Mouse (Mus musculus) hindbrain, embryonic 10.5 days (tissue): ENCODE measurements at regions not wholly inside any gene's neighbourhood (a gene's known extent, or its start where the extent isn't known, plus 50 kb on each side); places are given as distances from the start of the nearest gene placed in this dataset.
"Not testable (repeated sequence)": the region's sequence is repeated elsewhere in the genome, so short reads cannot be mapped to it uniquely, and the experiment has no call there.

Experiments
- DNase-seq: peaks from one replicate; pipeline ENCODE4 v3.0.0-alpha.2; 2017; ENCODE audit warnings: low spot score
- H3K27ac ChIP-seq: fragments of 300-500 bp; sonication (generic); 2 replicates; pipeline ENCODE4 v1.5.1; 2016; ENCODE audit warnings: mild to moderate bottlenecking, moderate library complexity
- H3K27me3 ChIP-seq: fragments of 300-500 bp; sonication (generic); 2 replicates; pipeline ENCODE4 v1.6.1; 2016; ENCODE audit warnings: mild to moderate bottlenecking; ENCODE audit not compliant: poor library complexity, insufficient read depth, severe bottlenecking
- H3K36me3 ChIP-seq: fragments of 300-500 bp; sonication (generic); 2 replicates; pipeline ENCODE4 v1.6.1; 2016; ENCODE audit warnings: mild to moderate bottlenecking, moderate library complexity
- H3K4me1 ChIP-seq: fragments of 300-500 bp; sonication (generic); replicated peaks from 2 replicates; pipeline ENCODE4 v1.6.1; 2016; ENCODE audit warnings: mild to moderate bottlenecking
- H3K4me3 ChIP-seq: fragments of 300-500 bp; sonication (generic); 2 replicates; pipeline ENCODE4 v1.5.1; 2016; ENCODE audit warnings: mild to moderate bottlenecking, moderate library complexity
- H3K9me3 ChIP-seq: fragments of 300-500 bp; sonication (generic); 2 replicates; pipeline ENCODE4 v1.6.1; 2016; ENCODE audit warnings: mild to moderate bottlenecking, moderate library complexity
- WGBS: fragments of 180-500 bp; shearing (Covaris S2); methylation state at CpG from one replicate; pipeline ENCODE4 v1.1.7; 2016; 5-methylcytosine and 5-hydroxymethylcytosine counted together

GRCm38 (mm10) chr6:53207361-53207760 lies 79.7 kb upstream of the Creb5 start:
- 66% methylated on average over 2 of the region's 2 CpGs for WGBS
- DNase-seq = no peak
- Histone ChIP-seq H3K9me3 (no peaks in the 10 kb centered on the region), H3K27ac (no peak overlapping the region), H3K4me1 (no peaks in the 10 kb centered on the region; the same call in 1 of the 2 replicates), H3K4me3 (no peak overlapping the region), H3K36me3 (no peaks in the 10 kb centered on the region), H3K27me3 (no peaks in the 10 kb centered on the region)

- WGBS = 23% methylated on average over 10 of the region's 10 CpGs
- DNase-seq = no peak
These were observed 85.7 kb upstream of the Creb5 start for GRCm38 (mm10) chr6:53201281-53201956.

GRCm38 (mm10) chr6:53199474-53199873 lies 87.6 kb upstream of the Creb5 start:
- Histone ChIP-seq H3K36me3 (no peaks in the 10 kb centered on the region), H3K4me1 (peaks cover 16% of the 10 kb centered on the region), H3K9me3 (no peaks in the 10 kb centered on the region), H3K27ac (no peak overlapping the region), H3K27me3 (no peaks in the 10 kb centered on the region), H3K4me3 (no peak overlapping the region)
- WGBS = 97% methylated on average over 2 of the region's 2 CpGs
- DNase-seq = no peak

More at GRCm38 (mm10) chr6:53201281-53201956, 85.7 kb upstream of the Creb5 start:
- Histone ChIP-seq H3K4me3 (no peak overlapping the region), H3K27me3 (no peaks in the 10 kb centered on the region), H3K9me3 (no peaks in the 10 kb centered on the region), H3K27ac (no peak overlapping the region), H3K36me3 (no peaks in the 10 kb centered on the region), H3K4me1 (peaks cover 16% of the 10 kb centered on the region)

- DNase-seq, H3K27ac ChIP-seq, H3K4me1 ChIP-seq, H3K9me3 ChIP-seq, H3K27me3 ChIP-seq, H3K4me3 ChIP-seq, H3K36me3 ChIP-seq: not testable (repeated sequence)
- 90% methylated on average over 17 of the region's 17 CpGs for WGBS
These were observed 104.9 kb upstream of the Creb5 start for GRCm38 (mm10) chr6:53182131-53182530.

GRCm38 (mm10) chr6:53164423-53164841 lies 96.0 kb upstream of the Jazf1 start:
- 12% methylated on average over 10 of the region's 10 CpGs for WGBS

GRCm38 (mm10) chr6:53163091-53163490 lies 94.7 kb upstream of the Jazf1 start:
- peaks cover 4% of the 10 kb centered on the region; the same call in 1 of the 2 replicates for H3K4me1 ChIP-seq
- H3K4me3 ChIP-seq = no peak overlapping the region
- WGBS = 92% methylated on average over 7 of the region's 7 CpGs
- H3K36me3 ChIP-seq = no peaks in the 10 kb centered on the region
- peaks cover 5% of the 10 kb centered on the region; the same call in 1 of the 2 replicates for H3K27me3 ChIP-seq
- no peak overlapping the region for H3K27ac ChIP-seq
- no peaks in the 10 kb centered on the region for H3K9me3 ChIP-seq
- DNase-seq = no peak

More at GRCm38 (mm10) chr6:53164423-53164841, 96.0 kb upstream of the Jazf1 start:
- H3K4me1 ChIP-seq = peaks cover 4% of the 10 kb centered on the region; the same call in 1 of the 2 replicates
- no peaks in the 10 kb centered on the region for H3K9me3 ChIP-seq
- H3K27me3 ChIP-seq = peaks cover 5% of the 10 kb centered on the region; the same call in 1 of the 2 replicates
- no peak overlapping the region for H3K27ac ChIP-seq
- peak overlapping the region; percentile 32 for H3K4me3 ChIP-seq
- peak; percentile 39 for DNase-seq
- no peaks in the 10 kb centered on the region for H3K36me3 ChIP-seq

GRCm38 (mm10) chr6:53161627-53162026 lies 93.2 kb upstream of the Jazf1 start:
- no peak for DNase-seq
- H3K36me3 ChIP-seq = no peaks in the 10 kb centered on the region
- H3K4me3 ChIP-seq = no peak overlapping the region
- H3K27ac ChIP-seq = no peak overlapping the region
- H3K9me3 ChIP-seq = no peaks in the 10 kb centered on the region
- WGBS = 75% methylated on average over 2 of the region's 2 CpGs
- peaks cover 7% of the 10 kb centered on the region; the same call in 1 of the 2 replicates for H3K4me1 ChIP-seq
- peaks cover 5% of the 10 kb centered on the region; the same call in 1 of the 2 replicates for H3K27me3 ChIP-seq

GRCm38 (mm10) chr6:53154621-53155020 lies 86.2 kb upstream of the Jazf1 start:
- WGBS = 69% methylated on average over 4 of the region's 4 CpGs
- Histone ChIP-seq H3K4me1 (0 out of 2 replicates have a peak, but pooled peaks cover 3% of the 10 kb centered on the region), H3K27me3 (no peaks in the 10 kb centered on the region), H3K4me3 (no peak overlapping the region), H3K27ac (no peak overlapping the region), H3K36me3 (no peaks in the 10 kb centered on the region), H3K9me3 (no peaks in the 10 kb centered on the region)
- no peak for DNase-seq

- peaks cover 5% of the 10 kb centered on the region for H3K4me1 ChIP-seq
- H3K4me3 ChIP-seq = no peak overlapping the region
- no peak overlapping the region for H3K27ac ChIP-seq
- WGBS = 69% methylated on average over 5 of the region's 5 CpGs
- no peaks in the 10 kb centered on the region for H3K36me3 ChIP-seq
- no peaks in the 10 kb centered on the region for H3K9me3 ChIP-seq
- no peaks in the 10 kb centered on the region for H3K27me3 ChIP-seq
- DNase-seq = no peak
These were observed 79.0 kb upstream of the Jazf1 start for GRCm38 (mm10) chr6:53147478-53147877.

GRCm38 (mm10) chr6:53143846-53144584 lies 75.6 kb upstream of the Jazf1 start:
- WGBS = 27% methylated on average over 4 of the region's 4 CpGs
- H3K4me1 ChIP-seq = peaks cover 5% of the 10 kb centered on the region
- no peak overlapping the region for H3K4me3 ChIP-seq
- peak overlapping the region; percentile 29; the same call in 1 of the 2 replicates for H3K27ac ChIP-seq
- peak; percentile 65 for DNase-seq
- H3K27me3 ChIP-seq = no peaks in the 10 kb centered on the region
- H3K36me3 ChIP-seq = no peaks in the 10 kb centered on the region
- H3K9me3 ChIP-seq = no peaks in the 10 kb centered on the region

- Histone ChIP-seq H3K4me1 (peaks cover 25% of the 10 kb centered on the region; the same call in 1 of the 2 replicates), H3K27me3 (no peaks in the 10 kb centered on the region), H3K27ac (no peak overlapping the region), H3K9me3 (no peaks in the 10 kb centered on the region), H3K36me3 (no peaks in the 10 kb centered on the region), H3K4me3 (no peak overlapping the region)
- no peak for DNase-seq
- 64% methylated on average over 2 of the region's 2 CpGs for WGBS
These were observed 66.0 kb upstream of the Jazf1 start for GRCm38 (mm10) chr6:53134410-53134809.

- H3K4me1 ChIP-seq = peaks cover 25% of the 10 kb centered on the region; the same call in 1 of the 2 replicates
- no peak overlapping the region for H3K4me3 ChIP-seq
- H3K27me3 ChIP-seq = no peaks in the 10 kb centered on the region
- H3K36me3 ChIP-seq = no peaks in the 10 kb centered on the region
- no peak overlapping the region for H3K27ac ChIP-seq
- 26% methylated on average over 2 of the region's 2 CpGs for WGBS
- DNase-seq = no peak
- no peaks in the 10 kb centered on the region for H3K9me3 ChIP-seq
These were observed 62.4 kb upstream of the Jazf1 start for GRCm38 (mm10) chr6:53130717-53131330.

- Histone ChIP-seq H3K9me3 (no peaks in the 10 kb centered on the region), H3K27me3 (no peaks in the 10 kb centered on the region), H3K4me1 (peaks cover 15% of the 10 kb centered on the region; the same call in 1 of the 2 replicates), H3K27ac (no peak overlapping the region), H3K36me3 (no peaks in the 10 kb centered on the region), H3K4me3 (no peak overlapping the region)
- no peak for DNase-seq
- WGBS = 80% methylated on average over 5 of the region's 5 CpGs
These were observed 58.3 kb upstream of the Jazf1 start for GRCm38 (mm10) chr6:53126776-53127175.
